Mouse (Mus musculus) heart, postnatal 0 days (tissue): Measurements from ENCODE around the gene Psmb9.

Experiments used
- CTCF ChIP-seq: IDR thresholded peaks from 2 replicates; pipeline ENCODE4 v1.5.1; 2016; ENCODE audit warnings: antibody characterized with exemption, control low read depth, low read depth
- EP300 ChIP-seq: IDR thresholded peaks from 2 replicates; pipeline ENCODE4 v1.6.1; 2016; ENCODE audit warnings: antibody characterized with exemption, low read depth

GRCm38 (mm10) chr17:34185526-34185925, 2.0 kb downstream of the Psmb9 start:
- TF ChIP-seq CTCF = no peak
- no peak for TF ChIP-seq EP300
